Mouse (Mus musculus): Measurements from ENCODE around the gene Sema5a. TPM values are rescaled to one million over a fixed set of nuclear protein-coding genes. Genes with fewer than 3 reads are reported as not detected.
A peak's percentile ranks its signal among the peaks of the same experiment; 100 is the strongest.
"Not testable (repeated sequence)": the region's sequence is repeated elsewhere in the genome, so short reads cannot be mapped to it uniquely, and the experiment has no call there.

The Sema5a gene
- 3.4 and 3.5 TPM in 2 replicates for polyA plus RNA-seq (2014; fragmentation: Nextera tagmentation; extraction: Ambion mirVana)

DNA sequence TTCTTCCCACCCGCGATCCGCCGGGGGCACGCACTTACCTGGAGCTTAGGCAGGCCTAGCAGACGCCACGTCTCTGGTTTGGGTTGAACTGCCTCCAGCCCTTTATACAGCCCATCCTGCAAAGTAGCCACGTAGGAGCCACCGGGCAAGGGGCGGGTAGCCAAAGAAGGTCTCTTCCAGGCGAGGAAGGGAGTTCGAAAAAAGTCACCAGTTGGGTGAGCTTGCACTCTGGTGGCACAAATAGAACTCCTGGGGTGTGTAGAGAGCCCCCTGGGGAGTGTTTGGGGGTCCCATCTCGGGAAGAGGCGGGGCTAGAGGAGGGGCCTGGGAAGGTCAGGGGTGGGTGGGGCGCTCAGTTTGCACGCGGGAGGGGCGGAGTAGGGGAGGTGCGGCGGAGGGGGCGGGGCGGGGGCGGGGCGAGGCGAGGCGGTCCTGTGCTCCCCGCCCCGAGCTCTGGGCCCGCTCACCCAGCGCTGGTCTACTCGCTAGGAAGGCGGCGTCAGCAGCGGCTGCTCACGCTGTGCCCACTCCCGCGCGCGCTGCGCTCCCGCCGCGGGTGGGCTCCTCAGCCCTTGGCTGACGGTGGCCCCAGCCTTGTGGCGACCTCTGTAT, at the start of gene Sema5a:
Gene Sema5a (plus strand): TSS at position 467 of the 612 bp plus-strand sequence.
- Histone ChIP-seq H3K4me2 (peak within 1 kb of the TSS; percentile 100), H3K4me3 (ENCODE audit: low read depth, low read length) (peak within 1 kb of the TSS; percentile 52), H3K9me3 (ENCODE audit: control insufficient read depth, low read length) (no peaks in the 10 kb centered on the region), H3K4me1 (ENCODE audit: control insufficient read depth, insufficient read depth, low read length) (no peaks in the 10 kb centered on the region), H3K9ac (ENCODE audit: low read length) (peak within 1 kb of the TSS; percentile 64), H3K27ac (ENCODE audit: low read depth, low read length) (no peak within 1 kb of the TSS), H3K36me3 (ENCODE audit: control insufficient read depth, insufficient read depth, low read length) (no peaks in the 10 kb centered on the region), H3K27me3 (ENCODE audit: control insufficient read depth, insufficient read depth, low read length) (no peaks in the 10 kb centered on the region)
- DNase-seq (ENCODE audit: low spot score, missing footprints) (peak; percentile 95), ATAC-seq (ENCODE audit: low FRiP score) (peak; percentile 93)
- 1% methylated on average over 40 of the region's 45 CpGs for WGBS

DNA sequence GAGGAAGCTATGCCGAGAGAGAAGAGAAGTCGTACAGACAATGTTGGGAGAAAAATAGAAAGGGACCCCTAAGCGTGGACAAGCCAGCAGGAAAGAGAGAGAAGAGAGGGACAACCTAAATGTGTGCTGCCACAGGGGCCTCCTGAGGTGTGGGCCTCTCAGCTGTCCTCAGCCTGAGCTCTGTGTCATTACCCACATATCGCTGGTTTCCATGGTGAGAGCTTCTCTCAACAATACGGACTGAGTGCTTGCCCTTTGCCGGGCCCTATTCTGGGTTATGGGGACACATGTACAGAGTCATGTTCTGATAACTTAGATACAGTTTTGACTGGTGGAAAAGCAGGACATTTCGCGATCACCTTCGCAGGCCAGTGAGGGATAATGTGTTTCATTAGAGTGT, 46.5 kb upstream of the Sema5a start:
- no peak for DNase-seq (ENCODE audit: low spot score, missing footprints)
- H3K36me3 ChIP-seq (ENCODE audit: control insufficient read depth, insufficient read depth, low read length): no peaks in the 10 kb centered on the region
- 80% methylated on average over 9 of the region's 9 CpGs for WGBS
- no peak overlapping the region for H3K27ac ChIP-seq (ENCODE audit: low read depth, low read length)
- H3K4me1 ChIP-seq (ENCODE audit: control insufficient read depth, insufficient read depth, low read length): no peaks in the 10 kb centered on the region
- ATAC-seq (ENCODE audit: low FRiP score): no peak
- H3K9me3 ChIP-seq (ENCODE audit: control insufficient read depth, low read length): no peaks in the 10 kb centered on the region
- no peak overlapping the region for H3K4me2 ChIP-seq
- no peak overlapping the region for H3K4me3 ChIP-seq (ENCODE audit: low read depth, low read length)
- H3K9ac ChIP-seq (ENCODE audit: low read length): no peak overlapping the region
- no peaks in the 10 kb centered on the region for H3K27me3 ChIP-seq (ENCODE audit: control insufficient read depth, insufficient read depth, low read length)

DNA sequence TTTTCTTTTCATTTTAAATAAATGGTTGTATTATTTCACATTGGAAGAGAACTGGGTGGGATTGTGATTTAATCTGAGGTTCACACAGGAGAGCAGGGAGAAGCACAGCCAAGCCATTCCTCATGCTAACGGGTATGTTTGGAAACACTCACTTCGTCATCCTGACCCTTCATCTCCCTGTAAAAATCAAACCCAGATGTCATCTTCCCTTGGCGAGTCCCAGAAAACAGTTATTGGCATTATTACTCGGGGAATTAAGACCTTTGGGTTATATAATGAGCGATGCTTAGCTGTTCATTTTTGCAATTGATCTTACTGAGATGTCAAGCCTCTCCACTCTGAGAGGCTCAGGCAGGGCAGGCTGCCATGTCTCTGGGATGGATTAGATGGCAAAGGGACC, 46.0 kb upstream of the Sema5a start:
- no peak overlapping the region for H3K9ac ChIP-seq (ENCODE audit: low read length)
- no peaks in the 10 kb centered on the region for H3K9me3 ChIP-seq (ENCODE audit: control insufficient read depth, low read length)
- no peaks in the 10 kb centered on the region for H3K4me1 ChIP-seq (ENCODE audit: control insufficient read depth, insufficient read depth, low read length)
- no peaks in the 10 kb centered on the region for H3K27me3 ChIP-seq (ENCODE audit: control insufficient read depth, insufficient read depth, low read length)
- H3K4me3 ChIP-seq (ENCODE audit: low read depth, low read length): no peak overlapping the region
- ATAC-seq (ENCODE audit: low FRiP score) (no peak), DNase-seq (ENCODE audit: low spot score, missing footprints) (no peak)
- no peaks in the 10 kb centered on the region for H3K36me3 ChIP-seq (ENCODE audit: control insufficient read depth, insufficient read depth, low read length)
- no peak overlapping the region for H3K27ac ChIP-seq (ENCODE audit: low read depth, low read length)
- WGBS: 82% methylated on average over 5 of the region's 5 CpGs
- H3K4me2 ChIP-seq: no peak overlapping the region

DNA sequence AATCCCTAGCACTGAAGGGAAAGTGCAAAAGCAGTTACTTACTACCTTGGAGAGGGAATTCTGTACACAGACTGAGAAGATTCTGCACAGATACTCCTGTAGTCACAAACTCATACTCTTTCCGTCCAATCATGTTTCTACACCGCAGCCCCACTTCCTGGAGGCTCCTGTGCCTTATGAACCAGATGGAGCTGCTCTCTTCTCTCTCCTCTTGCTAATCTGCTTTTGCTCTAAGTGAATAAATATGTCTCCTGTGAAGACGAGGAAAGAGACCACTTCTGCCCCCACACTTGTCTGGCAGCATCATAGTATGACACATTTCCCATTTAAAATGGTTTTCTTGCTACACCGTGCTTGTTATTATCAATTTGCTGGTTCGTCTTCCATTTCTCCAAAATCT, 41.4 kb upstream of the Sema5a start:
- ATAC-seq (ENCODE audit: low FRiP score): no peak

DNA sequence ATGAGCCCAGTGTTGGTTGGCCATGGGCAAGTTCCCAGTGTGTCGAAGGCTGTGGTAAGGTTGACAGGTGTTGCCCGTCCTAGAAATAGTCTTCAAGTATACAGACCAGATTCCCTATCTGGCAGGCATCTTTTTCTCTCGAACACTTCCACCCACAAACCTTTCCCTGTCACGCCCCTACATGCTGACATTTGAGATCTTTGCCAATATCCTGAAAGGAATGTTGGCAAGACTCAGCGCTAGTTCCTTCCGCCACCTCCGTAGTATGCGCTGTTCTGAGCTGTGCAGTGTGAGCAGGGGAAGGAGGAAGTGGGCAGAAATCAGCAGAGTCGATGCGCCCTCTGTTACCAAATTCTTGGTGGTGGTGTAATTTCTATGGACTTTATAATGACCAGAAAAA, 39.7 kb upstream of the Sema5a start:
- Histone ChIP-seq H3K27me3 (ENCODE audit: control insufficient read depth, insufficient read depth, low read length) (no peaks in the 10 kb centered on the region), H3K27ac (ENCODE audit: low read depth, low read length) (no peak overlapping the region), H3K4me3 (ENCODE audit: low read depth, low read length) (no peak overlapping the region), H3K9me3 (ENCODE audit: control insufficient read depth, low read length) (no peaks in the 10 kb centered on the region), H3K9ac (ENCODE audit: low read length) (no peak overlapping the region), H3K36me3 (ENCODE audit: control insufficient read depth, insufficient read depth, low read length) (no peaks in the 10 kb centered on the region), H3K4me2 (no peak overlapping the region), H3K4me1 (ENCODE audit: control insufficient read depth, insufficient read depth, low read length) (no peaks in the 10 kb centered on the region)
- WGBS: 95% methylated on average over 10 of the region's 10 CpGs
- ATAC-seq (ENCODE audit: low FRiP score) (no peak), DNase-seq (ENCODE audit: low spot score, missing footprints) (no peak)

More for the DNA sequence above, 41.4 kb upstream of the Sema5a start:
- H3K9ac ChIP-seq (ENCODE audit: low read length): no peak overlapping the region
- no peak for DNase-seq (ENCODE audit: low spot score, missing footprints)
- no peaks in the 10 kb centered on the region for H3K27me3 ChIP-seq (ENCODE audit: control insufficient read depth, insufficient read depth, low read length)
- no peak overlapping the region for H3K4me2 ChIP-seq
- WGBS: 89% methylated on average over 5 of the region's 5 CpGs
- no peak overlapping the region for H3K27ac ChIP-seq (ENCODE audit: low read depth, low read length)
- no peak overlapping the region for H3K4me3 ChIP-seq (ENCODE audit: low read depth, low read length)
- no peaks in the 10 kb centered on the region for H3K4me1 ChIP-seq (ENCODE audit: control insufficient read depth, insufficient read depth, low read length)
- no peaks in the 10 kb centered on the region for H3K9me3 ChIP-seq (ENCODE audit: control insufficient read depth, low read length)
- H3K36me3 ChIP-seq (ENCODE audit: control insufficient read depth, insufficient read depth, low read length): no peaks in the 10 kb centered on the region

DNA sequence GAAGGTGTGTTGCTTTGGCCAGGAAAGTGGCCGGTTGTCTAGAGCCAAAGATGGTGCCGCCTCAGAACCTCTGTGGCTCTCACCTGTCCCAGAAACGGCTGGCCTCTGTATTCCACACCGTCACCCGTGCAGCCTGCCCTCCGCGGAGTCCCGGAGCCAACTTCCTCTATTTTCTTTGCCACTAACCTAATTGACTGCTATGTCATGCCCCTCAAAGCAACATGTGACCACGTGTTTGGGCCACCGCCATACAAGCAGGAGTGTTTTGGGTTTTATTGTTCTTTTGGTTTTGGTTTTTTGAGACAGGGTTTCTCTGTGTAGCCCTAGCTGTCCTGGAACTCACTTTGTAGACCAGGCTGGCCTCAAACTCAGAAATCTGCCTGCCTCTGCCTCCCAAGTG, 29.9 kb upstream of the Sema5a start:
- not testable (repeated sequence) for H3K4me2 ChIP-seq

DNA sequence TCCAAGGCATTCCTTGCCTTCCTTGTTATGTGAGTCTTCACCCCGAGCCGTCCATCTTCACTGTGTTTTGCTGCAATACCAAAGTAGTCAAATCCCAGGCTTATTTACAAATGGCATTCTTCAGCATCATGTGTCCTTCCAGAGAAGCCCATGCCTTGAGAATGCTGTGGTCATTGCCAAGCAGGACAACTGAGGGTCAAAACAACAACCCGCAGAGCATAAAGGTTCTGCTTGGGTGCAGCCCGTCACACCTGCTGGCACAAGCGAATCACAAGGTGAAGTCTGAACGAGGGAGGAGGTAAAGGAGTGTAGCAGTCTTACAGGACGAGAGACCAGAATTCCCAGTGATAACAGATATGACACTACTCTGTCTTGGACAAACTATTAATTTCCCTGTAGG, 21.6 kb upstream of the Sema5a start:
- Histone ChIP-seq H3K4me3 (ENCODE audit: low read depth, low read length) (no peak overlapping the region), H3K4me1 (ENCODE audit: control insufficient read depth, insufficient read depth, low read length) (no peaks in the 10 kb centered on the region), H3K4me2 (no peak overlapping the region), H3K9ac (ENCODE audit: low read length) (no peak overlapping the region), H3K36me3 (ENCODE audit: control insufficient read depth, insufficient read depth, low read length) (no peaks in the 10 kb centered on the region), H3K9me3 (ENCODE audit: control insufficient read depth, low read length) (no peaks in the 10 kb centered on the region), H3K27ac (ENCODE audit: low read depth, low read length) (no peak overlapping the region), H3K27me3 (ENCODE audit: control insufficient read depth, insufficient read depth, low read length) (no peaks in the 10 kb centered on the region)
- ATAC-seq (ENCODE audit: low FRiP score): no peak
- no peak for DNase-seq (ENCODE audit: low spot score, missing footprints)
- WGBS: 86% methylated on average over 7 of the region's 7 CpGs

More for the DNA sequence above, 29.9 kb upstream of the Sema5a start:
- H3K9ac ChIP-seq (ENCODE audit: low read length); H3K36me3 ChIP-seq (ENCODE audit: control insufficient read depth, insufficient read depth, low read length); H3K9me3 ChIP-seq (ENCODE audit: control insufficient read depth, low read length); DNase-seq (ENCODE audit: low spot score, missing footprints); ATAC-seq (ENCODE audit: low FRiP score); H3K27me3 ChIP-seq (ENCODE audit: control insufficient read depth, insufficient read depth, low read length); H3K4me1 ChIP-seq (ENCODE audit: control insufficient read depth, insufficient read depth, low read length); H3K27ac ChIP-seq (ENCODE audit: low read depth, low read length); H3K4me3 ChIP-seq (ENCODE audit: low read depth, low read length): not testable (repeated sequence)
- 92% methylated on average over 10 of the region's 10 CpGs for WGBS

DNA sequence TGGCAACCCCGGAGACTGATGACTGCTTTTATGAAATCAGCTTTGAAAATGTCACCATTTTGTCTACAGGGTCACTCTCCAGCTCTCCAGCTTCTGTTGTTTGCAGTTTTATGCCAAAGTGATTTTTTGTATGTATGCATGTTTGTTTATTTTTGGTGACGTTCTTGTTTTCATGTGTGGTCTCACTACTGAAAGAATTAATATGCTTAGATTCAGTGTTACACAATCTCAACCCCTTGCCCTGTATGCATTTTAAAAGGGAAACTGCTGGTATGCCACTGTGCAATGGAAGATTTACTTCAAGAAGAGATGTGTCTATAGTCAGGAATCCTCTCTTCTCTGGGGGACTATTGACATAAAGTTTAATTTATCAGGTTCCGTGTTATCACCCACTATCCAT, 19.2 kb upstream of the Sema5a start:
- no peaks in the 10 kb centered on the region for H3K27me3 ChIP-seq (ENCODE audit: control insufficient read depth, insufficient read depth, low read length)
- H3K4me1 ChIP-seq (ENCODE audit: control insufficient read depth, insufficient read depth, low read length): no peaks in the 10 kb centered on the region
- WGBS: 89% methylated on average over 3 of the region's 3 CpGs
- H3K4me3 ChIP-seq (ENCODE audit: low read depth, low read length): no peak overlapping the region
- no peaks in the 10 kb centered on the region for H3K9me3 ChIP-seq (ENCODE audit: control insufficient read depth, low read length)
- DNase-seq (ENCODE audit: low spot score, missing footprints): no peak
- ATAC-seq (ENCODE audit: low FRiP score): no peak
- H3K9ac ChIP-seq (ENCODE audit: low read length): no peak overlapping the region
- no peak overlapping the region for H3K4me2 ChIP-seq
- no peak overlapping the region for H3K27ac ChIP-seq (ENCODE audit: low read depth, low read length)
- no peaks in the 10 kb centered on the region for H3K36me3 ChIP-seq (ENCODE audit: control insufficient read depth, insufficient read depth, low read length)

DNA sequence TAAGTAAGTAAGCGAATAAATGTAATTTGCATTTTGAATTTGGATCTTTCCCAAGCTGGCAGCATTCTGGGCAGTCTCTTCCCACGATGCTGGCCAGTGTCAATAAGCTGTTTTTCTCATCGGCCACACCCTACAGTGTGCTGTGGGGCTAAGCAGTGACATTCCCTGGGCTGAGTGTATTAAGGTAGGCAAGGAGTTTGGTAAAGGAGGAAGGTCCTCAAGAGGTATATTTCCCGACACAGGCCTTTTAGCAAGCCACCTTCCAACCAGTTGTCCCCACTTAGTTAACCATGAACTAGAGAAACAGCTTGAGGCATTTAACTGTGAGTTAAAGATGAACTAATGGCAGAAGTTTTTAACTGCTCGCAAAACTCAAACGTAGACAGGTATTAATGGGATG, 18.2 kb upstream of the Sema5a start:
- Histone ChIP-seq H3K9ac (ENCODE audit: low read length) (no peak overlapping the region), H3K4me3 (ENCODE audit: low read depth, low read length) (no peak overlapping the region), H3K4me1 (ENCODE audit: control insufficient read depth, insufficient read depth, low read length) (no peaks in the 10 kb centered on the region), H3K4me2 (no peak overlapping the region), H3K9me3 (ENCODE audit: control insufficient read depth, low read length) (no peaks in the 10 kb centered on the region), H3K36me3 (ENCODE audit: control insufficient read depth, insufficient read depth, low read length) (no peaks in the 10 kb centered on the region), H3K27ac (ENCODE audit: low read depth, low read length) (no peak overlapping the region), H3K27me3 (ENCODE audit: control insufficient read depth, insufficient read depth, low read length) (no peaks in the 10 kb centered on the region)
- 93% methylated on average over 6 of the region's 6 CpGs for whole genome bisulfite sequencing
- ATAC-seq (ENCODE audit: low FRiP score): no peak
- DNase-seq (ENCODE audit: low spot score, missing footprints): no peak
